In the genomic region with DNA sequence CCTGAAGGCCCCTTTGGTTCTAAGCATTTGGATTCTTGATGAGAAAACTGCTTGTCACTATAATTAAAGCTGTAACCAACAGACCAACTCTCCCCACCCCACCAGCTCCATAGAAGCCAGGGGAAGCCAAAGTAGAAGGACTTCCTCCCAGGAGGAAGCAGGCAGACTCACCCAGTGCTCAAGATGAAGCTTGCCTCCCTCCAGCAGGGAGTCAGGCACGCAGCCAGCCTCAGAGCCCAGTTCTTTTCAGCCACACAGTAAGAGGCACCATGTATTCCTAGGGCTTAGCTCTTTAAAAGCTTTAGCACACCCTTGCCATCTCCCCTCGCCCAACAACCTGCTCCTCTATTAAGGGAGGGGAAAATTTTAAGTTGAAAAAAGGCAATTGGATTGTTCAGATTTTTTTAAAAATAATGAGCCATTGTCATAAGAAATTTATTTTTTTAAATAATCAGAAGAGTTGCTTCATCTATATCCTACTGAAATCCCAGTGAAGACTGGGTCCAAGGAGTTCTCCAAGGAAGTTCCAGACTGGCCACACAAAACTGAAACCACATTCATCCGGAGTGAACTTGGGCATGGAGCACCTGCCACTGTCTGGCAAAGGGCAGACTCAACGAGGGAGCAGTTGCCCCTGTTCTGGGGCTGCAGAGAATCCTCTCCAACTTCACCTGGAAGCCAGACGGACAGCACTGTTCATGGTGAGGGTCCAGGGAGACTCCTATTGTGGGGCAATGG, we compare ENCODE assay signal across 21 mouse cellular contexts.
DNase-seq lines count a peak whose midpoint lies in the region; TF ChIP-seq lines count a peak whose summit lies in the region.
"Had no signal": no experiment of that assay in that cellular context is flagged by ENCODE, and none has a peak within 500 bp of the region (broad histone marks: within the 10 kb centered on the region; RNA-seq: fewer than 3 reads in every experiment).

No protein-coding gene starts in this region.

- no peak overlapping the region for H3K27ac ChIP-seq in cerebellum, adult 2 months (ENCODE audit: insufficient read depth, low read length)
- H3K27ac ChIP-seq: forebrain, embryonic 12.5 days; hindbrain, embryonic 14.5 days; limb, embryonic 13.5 days; liver, embryonic 14.5 days; lung, embryonic 15.5 days; macrophage; midbrain, embryonic 10.5 days; neural tube, embryonic 12.5 days had no signal

- no peaks in the 10 kb centered on the region for H3K27me3 ChIP-seq in cerebellum, adult 2 months (ENCODE audit: control insufficient read depth, insufficient read depth, low read length)
- H3K27me3 ChIP-seq: lung, embryonic 15.5 days had no signal

- H3K4me1 ChIP-seq in cerebellum, adult 2 months (ENCODE audit: control insufficient read depth, insufficient read depth, low read length): peaks cover 42% of the 10 kb centered on the region

- H3K4me3 ChIP-seq in cerebellum, adult 2 months (replicated peaks; ENCODE audit: insufficient read depth, low read depth, low read length): no peak overlapping the region
- H3K4me3 ChIP-seq: forebrain, embryonic 12.5 days; limb, embryonic 13.5 days; lung, embryonic 15.5 days; midbrain, embryonic 10.5 days; neural tube, embryonic 12.5 days had no signal

- intact Hi-C loops in heart, postnatal 14 days (cut with DNase I): no loop called here
- intact Hi-C loops in heart, postnatal 10 days (cut with DNase I): no loop called here
- intact Hi-C loops in gastrocnemius, postnatal 36 days (cut with DNase I): no loop called here

- DNase-seq in heart, postnatal 14 days: peak; percentile 16
- DNase-seq in heart, postnatal 10 days: no peak
- DNase-seq in left cerebral cortex, adult 18-20 months (ENCODE audit: low spot score in 2 of 2): peak; percentile 19 to 33
- DNase-seq in left cerebral cortex, adult 9 months (ENCODE audit: low spot score in 2 of 2): no peak
- DNase-seq in cerebellum, adult 2 months: peak; percentile 67 to 72
- DNase-seq in cerebellum, adult 9-11 months: peak; percentile 72
- DNase-seq in gastrocnemius, postnatal 36 days: no peak
- no peak for DNase-seq in ovary, postnatal 36 days (ENCODE audit: low spot score)
- DNase-seq: gastrocnemius, postnatal 25 days; kidney, postnatal 4 days; layer of hippocampus, adult 9-11 months; right cerebral cortex, adult 18-20 months; thymus, adult 2 months had no signal

- TF ChIP-seq POLR2A in cerebellum, adult 2 months (IDR thresholded peaks at IDR 0.05; ENCODE audit: borderline replicate concordance, insufficient read depth, low read length): no peak

- TF ChIP-seq CTCF in cerebellum, adult 2 months (IDR thresholded peaks at IDR 0.05; ENCODE audit: borderline replicate concordance, insufficient read depth, low read depth, low read length): no peak

- 54% methylated on average over 5 of the region's 5 CpGs for WGBS in cerebellum, adult 2 months

Comparison
In these comparisons a context has a peak if more than half of its experiments do, and no peak if none do; other contexts are left out.
1. DNase-seq: peak in heart, postnatal 14 days (2 of 2), left cerebral cortex, adult 18-20 months (2 of 2), cerebellum, adult 2 months (2 of 2) and cerebellum, adult 9-11 months (single experiment); none in heart, postnatal 10 days (0 of 2), left cerebral cortex, adult 9 months (0 of 2), gastrocnemius, postnatal 36 days (0 of 2) and ovary, postnatal 36 days (single experiment).